Mouse (Mus musculus) liver, embryonic 13.5 days (tissue): ENCODE measurements around the gene Socs3. TPM values are rescaled to one million over a fixed set of nuclear protein-coding genes. Genes with fewer than 3 reads are reported as not detected.

Experiments used
- ATAC-seq: fragments of 200-750 bp; cut with Nextera tagmentation; 2 replicates; pipeline ENCODE4 v1.8.0; 2017; ENCODE audit warnings: low read depth, mild to moderate bottlenecking, moderate number of reproducible peaks, moderate library complexity
- DNase-seq: peaks from one replicate; pipeline ENCODE4 v3.0.0; 2022
- H3K27ac ChIP-seq: fragments of 300-500 bp; sonication (generic); 2 replicates; pipeline ENCODE4 v1.5.1; 2015; ENCODE audit warnings: moderate library complexity, mild to moderate bottlenecking, inconsistent platforms
- H3K27me3 ChIP-seq: fragments of 300-500 bp; sonication (generic); 2 replicates; pipeline ENCODE4 v1.6.1; 2015; ENCODE audit warnings: mild to moderate bottlenecking, inconsistent platforms
- H3K36me3 ChIP-seq: fragments of 300-500 bp; sonication (generic); 2 replicates; pipeline ENCODE4 v1.6.1; 2015; ENCODE audit warnings: mild to moderate bottlenecking, inconsistent platforms
- H3K4me1 ChIP-seq: fragments of 300-500 bp; sonication (generic); replicated peaks from 2 replicates; pipeline ENCODE4 v1.6.1; 2015; ENCODE audit warnings: inconsistent platforms
- H3K4me2 ChIP-seq: fragments of 300-500 bp; sonication (generic); 2 replicates; pipeline ENCODE4 v1.6.1; 2015; ENCODE audit warnings: inconsistent platforms, mild to moderate bottlenecking, moderate library complexity
- H3K4me3 ChIP-seq: fragments of 300-500 bp; sonication (generic); replicated peaks from 2 replicates; pipeline ENCODE4 v1.5.1; 2015; ENCODE audit warnings: mild to moderate bottlenecking, inconsistent platforms
- H3K9ac ChIP-seq: fragments of 300-500 bp; sonication (generic); 2 replicates; pipeline ENCODE4 v1.6.1; 2015; ENCODE audit warnings: mild to moderate bottlenecking, inconsistent platforms
- H3K9me3 ChIP-seq: fragments of 300-500 bp; sonication (generic); replicated peaks from 2 replicates; pipeline ENCODE4 v1.6.1; 2016; ENCODE audit warnings: inconsistent platforms
- WGBS: fragments of 180-500 bp; shearing (Covaris S2); methylation state at CpG from one replicate; pipeline ENCODE4 v1.1.7; 2015; ENCODE audit not compliant: insufficient replicate concordance; 5-methylcytosine and 5-hydroxymethylcytosine counted together
- polyA plus RNA-seq: library from polyadenylated mRNA; unstranded; fragments of >200 nt; fragmentation: Nextera tagmentation; extraction: Ambion mirVana; gene quantifications from 2 replicates; pipeline ENCODE4 v1.2.1, GENCODE M21; 2015

Socs3 gene
- polyA plus RNA-seq, result 6.7 and 6.9 TPM in 2 replicates

DNA sequence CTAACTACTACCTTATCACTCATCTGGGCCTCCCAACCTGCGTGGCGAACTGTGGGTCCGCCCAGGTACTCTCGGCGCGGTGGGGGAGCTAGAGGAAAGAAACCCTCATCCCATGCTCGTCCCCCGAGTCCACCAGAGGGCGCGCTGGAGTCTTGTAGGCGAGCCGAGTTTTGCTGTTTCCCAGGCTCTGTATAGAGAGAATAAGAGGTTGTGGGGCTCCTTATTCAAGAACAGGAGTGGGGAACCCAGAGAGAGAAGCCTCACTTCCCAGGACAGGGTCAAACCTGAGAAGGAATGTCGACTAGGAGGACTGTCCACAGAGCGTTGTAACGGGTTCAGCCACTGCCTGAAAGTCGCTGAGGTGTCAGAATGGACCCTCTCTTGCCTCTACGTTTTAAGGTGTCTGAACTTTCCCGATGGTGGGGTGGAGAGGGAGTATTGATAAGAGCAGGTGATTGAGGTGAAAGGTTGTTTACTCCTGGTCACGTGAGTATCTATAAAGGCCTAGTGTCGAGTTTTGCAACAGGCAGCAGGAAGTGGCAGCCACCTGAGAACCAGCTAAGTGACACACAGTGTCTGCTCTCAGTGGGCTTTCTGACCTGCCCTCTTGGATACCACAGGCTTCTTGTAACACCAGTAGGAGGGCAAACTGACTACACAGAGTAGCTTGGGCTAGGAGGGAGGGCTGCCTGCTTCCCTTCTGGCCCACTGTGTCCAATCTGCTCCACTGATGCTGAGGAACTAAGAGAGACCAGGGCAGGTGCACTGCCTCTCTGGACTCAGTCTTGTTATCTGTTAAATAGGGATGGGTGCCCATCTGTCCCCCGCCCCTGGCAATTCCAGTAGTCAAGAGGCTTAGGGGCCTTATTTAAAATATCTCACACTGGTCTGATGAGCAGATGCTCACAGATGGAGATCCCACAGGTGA, at the start of gene Socs3:
Socs3 (minus strand) TSS at position 103 of the 928 bp plus-strand sequence.
- ATAC-seq, result peak; percentile 61
- H3K36me3 ChIP-seq, result peaks cover 21% of the 10 kb centered on the region
- H3K4me3 ChIP-seq, result peak within 1 kb of the TSS; percentile 77
- DNase-seq, result peak; percentile 86
- H3K27me3 ChIP-seq, result peaks cover 71% of the 10 kb centered on the region
- no peaks in the 10 kb centered on the region for H3K9me3 ChIP-seq
- WGBS, result 10% methylated on average over 21 of the region's 21 CpGs
- H3K4me2 ChIP-seq, result peak within 1 kb of the TSS; percentile 96
- H3K4me1 ChIP-seq, result peaks cover 81% of the 10 kb centered on the region
- H3K9ac ChIP-seq, result peak within 1 kb of the TSS; percentile 85
- peak within 1 kb of the TSS; percentile 96 for H3K27ac ChIP-seq

DNA sequence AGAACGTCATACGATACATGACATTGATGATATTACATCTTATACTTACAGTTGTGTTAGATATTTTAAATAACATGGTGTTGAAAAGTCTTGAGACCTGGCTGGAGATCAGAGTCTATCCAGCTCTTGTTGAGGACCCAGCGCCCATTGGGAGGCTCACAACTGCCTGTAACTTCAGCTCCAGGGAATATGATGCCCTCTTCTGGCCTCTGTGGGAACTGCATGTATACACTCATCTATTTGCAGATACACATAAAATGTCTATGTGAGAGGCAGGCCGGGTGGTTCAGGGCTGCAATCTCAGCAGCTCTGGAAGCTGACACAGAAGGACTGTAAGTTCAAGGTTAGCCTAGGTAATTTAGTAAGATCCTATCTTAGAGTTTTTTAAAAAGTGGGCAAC, 48.5 kb upstream of the Socs3 start:
- Histone ChIP-seq H3K36me3 (peaks cover 89% of the 10 kb centered on the region), H3K9ac (no peak overlapping the region), H3K9me3 (no peaks in the 10 kb centered on the region), H3K4me2 (no peak overlapping the region), H3K4me1 (peaks cover 22% of the 10 kb centered on the region), H3K27ac (no peak overlapping the region), H3K27me3 (no peaks in the 10 kb centered on the region), H3K4me3 (no peak overlapping the region)
- ATAC-seq, result no peak
- WGBS, result 92% methylated on average over 4 of the region's 4 CpGs
- no peak for DNase-seq

DNA sequence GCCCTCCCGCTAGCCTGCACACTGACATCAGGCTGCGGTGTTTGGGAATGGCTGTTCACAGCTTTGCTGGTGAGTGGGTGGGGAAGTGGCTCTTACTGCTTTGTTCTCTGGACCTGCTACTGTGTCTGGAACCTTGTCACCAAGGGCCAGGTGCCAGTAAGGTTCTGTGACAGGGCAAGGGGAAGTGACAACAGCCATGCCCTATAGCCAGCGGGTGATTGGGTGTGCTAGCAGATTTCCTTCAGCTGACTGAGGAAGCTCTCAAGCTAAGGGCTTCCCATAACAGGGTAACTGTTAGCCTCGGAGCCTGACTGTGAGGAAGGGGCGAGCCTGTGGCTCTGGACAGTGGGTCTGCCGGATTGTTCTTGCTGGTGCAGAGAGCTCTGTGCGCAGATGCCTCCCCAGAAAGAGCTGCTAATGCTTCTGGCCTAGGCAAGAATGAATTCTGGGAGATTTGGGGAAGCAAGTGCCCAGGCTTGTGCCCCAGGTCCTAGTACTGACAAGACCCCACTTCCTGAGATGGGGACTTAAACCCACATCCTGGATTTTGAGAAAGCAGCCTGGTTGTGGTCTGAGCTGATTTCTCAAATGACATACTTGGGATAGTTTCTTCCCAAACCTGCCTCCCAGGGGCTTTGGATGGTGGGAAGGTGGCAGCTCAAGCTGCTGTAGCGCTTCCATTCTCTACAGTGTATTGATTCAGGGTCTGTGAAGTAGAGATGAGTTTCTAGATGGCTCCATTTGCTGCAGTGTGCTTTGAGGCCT, 45.7 kb upstream of the Socs3 start:
- Histone ChIP-seq H3K9me3 (no peaks in the 10 kb centered on the region), H3K27ac (0 out of 2 replicates have a peak overlapping the region, but pooled peaks have one; percentile 29), H3K27me3 (no peaks in the 10 kb centered on the region), H3K4me2 (no peak overlapping the region), H3K36me3 (peaks cover 86% of the 10 kb centered on the region), H3K4me1 (peaks cover 39% of the 10 kb centered on the region), H3K9ac (no peak overlapping the region), H3K4me3 (no peak overlapping the region)
- DNase-seq (no peak), ATAC-seq (no peak)
- WGBS, result 73% methylated on average over 8 of the region's 8 CpGs

DNA sequence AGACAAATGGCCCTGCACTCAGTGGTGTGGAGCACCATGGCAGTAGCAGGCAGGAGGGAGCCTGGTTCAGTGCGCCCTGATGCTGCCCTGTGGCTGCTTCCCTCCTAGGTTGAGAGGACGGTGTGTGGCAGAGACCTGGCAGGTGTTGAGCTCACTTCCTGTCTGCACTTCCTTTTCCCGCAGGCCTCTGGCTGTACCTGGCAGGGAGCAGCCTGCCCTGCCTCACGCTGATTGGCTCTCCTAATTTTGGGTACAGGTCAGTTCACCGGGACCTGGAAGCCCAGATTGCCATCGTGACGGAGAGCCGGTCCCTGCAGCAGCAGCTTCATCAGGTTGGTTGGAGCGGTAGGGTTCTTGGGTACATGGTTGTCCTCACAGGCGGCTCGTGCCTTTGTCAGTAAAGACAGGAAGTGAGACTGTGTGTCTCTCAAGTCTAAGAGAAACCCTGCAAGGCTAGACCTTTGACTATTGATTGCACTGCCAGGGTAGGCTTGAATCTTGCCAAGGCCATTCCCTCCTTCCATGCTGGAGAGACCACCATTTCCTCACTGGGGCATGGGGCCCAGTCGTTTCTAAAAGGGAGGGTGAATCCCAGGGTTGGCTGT, 44.6 kb upstream of the Socs3 start:
- Histone ChIP-seq H3K27me3 (no peaks in the 10 kb centered on the region), H3K4me2 (no peak overlapping the region), H3K4me3 (no peak overlapping the region), H3K9me3 (no peaks in the 10 kb centered on the region), H3K4me1 (peaks cover 45% of the 10 kb centered on the region), H3K9ac (no peak overlapping the region), H3K27ac (no peak overlapping the region), H3K36me3 (peaks cover 85% of the 10 kb centered on the region)
- ATAC-seq (no peak), DNase-seq (no peak)
- 69% methylated on average over 12 of the region's 12 CpGs for WGBS

DNA sequence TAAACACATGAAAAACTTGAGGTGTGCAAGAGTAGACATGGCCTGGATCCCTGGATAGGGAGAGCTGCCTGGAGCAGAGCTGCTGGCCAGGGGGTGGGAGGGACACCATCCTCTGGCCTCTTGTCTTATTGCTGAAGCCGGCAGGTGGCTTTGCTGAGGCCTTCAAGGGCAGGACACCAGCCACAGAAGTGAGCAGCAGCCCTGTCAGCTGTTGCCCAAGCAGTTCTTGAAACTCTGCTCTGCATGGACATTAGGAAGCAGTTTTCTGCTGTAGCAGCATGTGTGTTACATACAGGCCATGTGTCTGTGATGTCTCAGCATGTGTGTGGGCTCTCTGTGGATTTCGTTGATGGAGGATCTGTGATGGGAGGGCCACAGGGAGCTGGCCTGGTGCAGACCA, 43.5 kb upstream of the Socs3 start:
- no peaks in the 10 kb centered on the region for H3K27me3 ChIP-seq
- peaks cover 86% of the 10 kb centered on the region for H3K36me3 ChIP-seq
- H3K27ac ChIP-seq, result 0 out of 2 replicates have a peak overlapping the region, but pooled peaks have one; percentile 18
- no peaks in the 10 kb centered on the region for H3K9me3 ChIP-seq
- H3K4me3 ChIP-seq, result no peak overlapping the region
- ATAC-seq, result no peak
- H3K4me2 ChIP-seq, result no peak overlapping the region
- 73% methylated on average over 2 of the region's 2 CpGs for WGBS
- no peak for DNase-seq
- peaks cover 56% of the 10 kb centered on the region for H3K4me1 ChIP-seq
- H3K9ac ChIP-seq, result no peak overlapping the region

DNA sequence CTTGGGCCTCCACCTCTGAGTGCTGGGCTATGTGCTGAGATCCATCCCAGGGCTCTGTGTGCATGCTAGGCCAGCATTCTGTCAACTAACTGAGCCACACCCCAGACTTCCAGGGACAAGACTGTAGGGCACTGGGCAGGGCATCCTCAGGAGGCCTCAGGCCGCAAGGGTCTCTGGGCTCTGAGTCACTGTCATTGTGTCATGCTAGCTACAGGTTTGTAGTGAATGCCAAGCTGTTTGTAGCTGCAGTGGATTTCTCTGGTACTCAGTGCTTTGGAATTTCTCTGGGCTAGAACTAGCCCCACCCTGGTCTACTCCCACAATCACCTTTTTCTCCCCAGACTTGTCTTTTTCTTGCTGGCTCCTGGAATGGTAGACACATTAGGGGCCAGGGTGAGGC, 42.7 kb upstream of the Socs3 start:
- Histone ChIP-seq H3K4me3 (no peak overlapping the region), H3K9ac (no peak overlapping the region), H3K27ac (no peak overlapping the region), H3K36me3 (peaks cover 84% of the 10 kb centered on the region), H3K4me2 (no peak overlapping the region), H3K4me1 (peaks cover 64% of the 10 kb centered on the region), H3K9me3 (no peaks in the 10 kb centered on the region), H3K27me3 (no peaks in the 10 kb centered on the region)
- WGBS, result 88% methylated on average over 1 of the region's 1 CpGs
- DNase-seq, result no peak
- no peak for ATAC-seq

DNA sequence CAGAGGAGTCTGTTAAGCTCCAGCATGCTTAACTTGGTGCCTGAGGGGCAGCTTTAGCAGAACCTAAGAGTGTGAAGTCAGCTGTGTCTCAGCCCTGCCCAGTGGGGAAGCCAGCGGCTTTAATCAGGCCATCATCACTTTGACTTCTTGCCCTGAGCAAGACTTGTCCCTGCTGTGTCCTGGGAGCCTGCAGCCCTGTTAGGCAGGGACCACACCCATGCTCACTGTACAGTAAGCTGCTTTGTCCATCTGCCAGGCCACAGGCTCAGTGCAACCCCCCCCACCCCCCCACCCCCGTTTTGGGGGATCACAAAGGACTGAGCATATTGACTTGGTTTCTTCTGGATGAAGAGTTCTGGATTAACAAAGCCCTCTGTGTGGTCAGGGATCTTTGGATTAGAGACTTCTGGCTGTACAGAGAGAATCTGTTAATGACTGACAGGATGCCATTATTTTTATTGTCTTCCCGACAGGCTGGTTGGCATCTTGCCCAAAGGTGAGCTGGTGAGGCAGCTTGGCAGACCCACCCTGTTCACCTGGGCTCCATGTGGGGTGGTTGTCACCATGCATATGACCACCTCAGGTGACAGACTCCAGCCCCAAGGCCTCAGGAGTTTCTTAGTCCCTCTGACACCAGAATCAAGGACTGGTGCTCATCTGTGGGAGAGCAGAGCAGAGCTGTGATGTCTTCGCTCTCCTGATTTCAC, 40.2 kb upstream of the Socs3 start:
- DNase-seq (no peak), ATAC-seq (no peak)
- peaks cover 80% of the 10 kb centered on the region for H3K36me3 ChIP-seq
- H3K9ac ChIP-seq, result 0 out of 2 replicates have a peak overlapping the region, but pooled peaks have one; percentile 22
- H3K27me3 ChIP-seq, result no peaks in the 10 kb centered on the region
- no peak overlapping the region for H3K4me3 ChIP-seq
- peaks cover 72% of the 10 kb centered on the region for H3K4me1 ChIP-seq
- no peak overlapping the region; the same call in 1 of the 2 replicates for H3K27ac ChIP-seq
- no peaks in the 10 kb centered on the region for H3K9me3 ChIP-seq
- H3K4me2 ChIP-seq, result no peak overlapping the region
- 56% methylated on average over 4 of the region's 4 CpGs for WGBS

DNA sequence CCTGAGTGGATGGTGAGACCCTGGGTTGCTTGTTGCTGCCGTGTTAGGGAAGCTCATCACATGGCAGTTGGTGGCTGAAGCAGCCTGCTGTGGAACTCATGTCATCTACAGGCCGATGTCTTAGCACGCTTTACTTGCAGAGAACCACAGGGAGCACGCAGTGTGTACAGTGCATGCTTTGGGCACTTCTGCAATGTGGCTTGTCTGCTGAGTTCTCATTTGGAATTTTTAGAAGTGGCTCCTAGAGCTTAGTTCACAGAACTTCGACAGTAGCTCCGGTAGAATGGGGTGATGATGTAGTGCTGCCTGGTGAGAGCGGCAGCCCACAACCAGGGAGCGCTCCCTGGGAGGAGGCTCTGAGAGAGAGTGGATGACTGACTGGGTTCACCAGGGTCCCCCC, 39.0 kb upstream of the Socs3 start:
- ATAC-seq, result no peak
- no peak overlapping the region for H3K4me2 ChIP-seq
- no peaks in the 10 kb centered on the region for H3K9me3 ChIP-seq
- peak overlapping the region; percentile 50; the same call in 1 of the 2 replicates for H3K27ac ChIP-seq
- 85% methylated on average over 8 of the region's 8 CpGs for WGBS
- no peaks in the 10 kb centered on the region for H3K27me3 ChIP-seq
- DNase-seq, result no peak
- H3K9ac ChIP-seq, result peak overlapping the region; percentile 42; the same call in 1 of the 2 replicates
- no peak overlapping the region for H3K4me3 ChIP-seq
- peaks cover 83% of the 10 kb centered on the region for H3K36me3 ChIP-seq
- peaks cover 66% of the 10 kb centered on the region for H3K4me1 ChIP-seq

DNA sequence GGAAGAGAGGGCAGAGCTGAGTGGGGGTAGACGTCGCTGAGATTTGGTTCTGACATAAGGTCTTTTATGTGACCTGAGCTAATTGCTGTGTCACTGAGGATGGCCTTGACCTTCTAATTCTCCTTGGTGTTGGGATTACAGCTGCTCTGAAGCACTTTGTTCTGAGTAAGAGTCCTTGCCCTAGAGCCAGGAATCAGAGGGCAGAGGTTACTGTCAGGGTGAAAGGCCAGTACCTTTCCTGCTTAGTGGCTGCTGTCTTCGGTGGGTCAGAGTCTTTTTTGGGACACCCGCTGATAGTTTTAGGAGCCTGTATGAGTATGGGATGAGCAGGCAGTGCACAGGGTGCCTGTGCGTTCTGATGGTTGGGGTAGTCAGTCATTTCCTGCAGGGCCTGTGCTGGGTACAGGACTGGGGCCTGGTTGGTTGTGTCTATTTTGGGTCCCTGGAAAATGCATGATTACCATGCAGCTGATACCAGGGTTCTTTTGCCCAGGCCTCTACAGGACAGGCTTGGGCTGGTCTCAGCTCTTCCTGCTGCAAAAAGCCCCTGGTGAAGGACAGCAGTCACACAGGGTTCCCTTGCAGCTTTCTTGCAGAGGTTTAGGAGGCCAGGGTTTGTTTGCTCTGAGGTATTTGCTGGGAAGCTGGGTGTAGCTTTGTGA, 38.4 kb upstream of the Socs3 start:
- peaks cover 84% of the 10 kb centered on the region for H3K36me3 ChIP-seq
- peak overlapping the region; percentile 57; the same call in 1 of the 2 replicates for H3K9ac ChIP-seq
- H3K27ac ChIP-seq, result peak overlapping the region; percentile 50
- ATAC-seq (no peak), DNase-seq (no peak)
- H3K9me3 ChIP-seq, result no peaks in the 10 kb centered on the region
- WGBS, result 69% methylated on average over 5 of the region's 5 CpGs
- peak overlapping the region; percentile 38; the same call in 1 of the 2 replicates for H3K4me2 ChIP-seq
- H3K4me1 ChIP-seq, result peaks cover 65% of the 10 kb centered on the region
- no peaks in the 10 kb centered on the region for H3K27me3 ChIP-seq
- H3K4me3 ChIP-seq, result no peak overlapping the region

DNA sequence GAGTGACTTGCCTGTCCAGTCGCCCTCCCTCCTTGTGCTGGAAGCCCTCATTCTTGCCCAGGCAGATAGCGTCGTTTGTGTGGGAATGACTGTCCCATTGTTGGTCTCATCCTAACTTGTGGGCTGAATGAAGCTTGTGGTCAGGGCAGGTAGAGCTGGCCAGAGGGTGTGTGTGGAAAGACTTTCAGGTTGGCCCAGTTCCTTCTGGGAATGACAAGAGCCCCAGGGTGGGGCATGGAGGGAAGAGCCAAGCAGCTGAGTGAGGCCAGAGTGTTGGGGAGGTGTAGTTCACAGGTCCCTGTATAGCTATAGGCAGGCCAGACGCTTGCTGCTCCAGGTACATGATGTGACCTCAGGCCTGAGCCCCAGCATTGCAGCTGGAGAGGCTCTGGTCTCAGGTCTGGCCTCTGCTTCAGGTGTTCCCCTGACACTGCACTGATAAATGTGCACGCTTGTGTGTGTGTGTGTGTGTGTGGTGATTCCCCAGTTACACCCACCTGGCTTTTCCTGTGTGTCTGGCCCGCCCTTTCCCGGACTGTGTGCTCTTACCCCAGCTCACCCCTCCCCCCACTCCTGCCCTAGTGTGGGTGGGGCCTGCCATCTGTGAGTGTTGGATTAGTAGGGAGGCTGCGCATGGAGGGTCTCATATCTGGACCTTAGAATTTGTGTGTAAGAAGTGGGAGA, 37.8 kb upstream of the Socs3 start:
- H3K27me3 ChIP-seq, result no peaks in the 10 kb centered on the region
- H3K4me3 ChIP-seq, result no peak overlapping the region
- peak overlapping the region; percentile 50 for H3K27ac ChIP-seq
- H3K36me3 ChIP-seq, result peaks cover 86% of the 10 kb centered on the region
- ATAC-seq, result peak; percentile 82
- H3K9ac ChIP-seq, result peak overlapping the region; percentile 57
- peaks cover 64% of the 10 kb centered on the region for H3K4me1 ChIP-seq
- H3K4me2 ChIP-seq, result peak overlapping the region; percentile 38; the same call in 1 of the 2 replicates
- no peaks in the 10 kb centered on the region for H3K9me3 ChIP-seq
- peak; percentile 58 for DNase-seq
- 40% methylated on average over 8 of the region's 8 CpGs for WGBS
